Mouse (Mus musculus): ENCODE data around the gene Siah3.

Siah3 gene

DNA sequence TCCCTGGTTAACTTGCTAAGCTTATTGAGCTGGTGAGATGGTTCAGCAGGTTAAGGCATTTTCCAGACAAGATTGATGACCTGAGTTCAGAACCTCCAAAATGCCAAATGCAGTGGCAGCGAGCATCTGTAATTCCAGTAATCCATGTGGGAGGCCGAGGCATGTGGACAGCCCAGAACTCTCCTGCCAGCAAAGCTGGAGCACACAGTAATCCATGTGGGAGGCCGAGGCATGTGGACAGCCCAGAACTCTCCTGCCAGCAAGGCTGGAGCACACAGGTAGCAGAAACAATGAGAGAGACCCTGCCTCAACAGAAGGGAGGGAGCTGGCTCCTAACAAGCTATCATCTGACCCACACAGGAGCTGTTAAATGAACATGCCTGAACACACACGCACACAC, 13.2 kb downstream of the Siah3 start:
- no peak for DNase-seq

DNA sequence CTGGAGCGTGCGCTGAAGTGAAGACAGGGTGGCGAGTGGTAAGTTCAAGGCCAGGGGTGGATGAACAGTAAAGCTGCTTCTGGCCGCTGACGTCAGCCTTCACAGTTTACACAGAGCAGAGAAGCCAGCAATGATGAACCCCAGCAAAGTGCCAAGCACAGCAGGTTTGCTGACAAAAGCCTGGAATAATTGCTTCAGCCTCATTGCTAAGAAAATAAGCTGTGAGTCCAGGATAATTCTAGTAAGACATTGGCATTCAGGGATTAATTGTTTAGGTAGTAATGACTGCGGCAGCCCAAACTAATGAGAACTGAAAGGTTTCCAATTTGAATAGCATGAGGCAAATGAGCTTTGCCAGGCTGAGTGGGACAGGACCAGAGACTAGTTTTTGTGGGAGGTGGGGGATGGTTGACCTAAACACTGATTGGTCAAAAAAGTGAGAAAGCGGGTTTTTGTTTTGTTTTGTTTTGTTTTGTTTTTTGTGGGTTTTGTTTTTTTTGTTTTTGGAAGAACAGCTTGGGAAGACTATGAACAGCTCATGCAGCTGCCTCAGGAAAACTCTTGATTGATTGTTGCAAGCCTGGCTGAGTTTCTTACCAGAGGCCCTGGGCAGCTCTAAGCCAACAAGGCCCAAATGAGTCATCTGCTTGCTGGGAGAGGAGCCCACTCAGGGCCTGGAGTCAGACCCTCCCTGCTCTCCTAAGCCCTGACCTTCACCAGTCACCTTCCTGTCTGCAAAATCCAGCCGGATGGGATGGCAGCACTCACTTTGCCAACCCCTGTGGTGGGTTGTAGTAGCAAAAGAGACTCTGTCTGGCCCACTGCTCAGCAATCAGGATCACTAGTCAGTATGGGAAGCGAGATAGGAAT, 17.5 kb downstream of the Siah3 start:
- DNase-seq = no peak

DNA sequence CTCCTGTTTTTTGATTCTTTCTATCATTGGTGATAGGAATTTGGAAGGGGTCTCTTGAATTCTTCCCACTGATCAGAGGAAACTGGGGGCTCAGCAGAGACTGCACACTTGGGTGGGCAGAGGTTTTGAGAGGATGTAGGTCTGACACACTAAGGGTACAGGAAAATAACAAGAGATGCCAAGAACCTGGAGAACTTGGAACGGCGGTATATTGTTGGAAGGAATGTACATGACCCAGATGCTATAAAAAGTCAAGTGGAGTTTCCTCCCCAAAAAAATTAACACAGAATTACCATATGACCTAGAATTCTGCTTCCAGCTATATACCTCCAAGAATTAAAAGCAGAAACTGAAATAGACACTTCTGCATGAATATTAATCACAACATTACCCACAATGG, 20.1 kb downstream of the Siah3 start:
- DNase-seq = no peak

DNA sequence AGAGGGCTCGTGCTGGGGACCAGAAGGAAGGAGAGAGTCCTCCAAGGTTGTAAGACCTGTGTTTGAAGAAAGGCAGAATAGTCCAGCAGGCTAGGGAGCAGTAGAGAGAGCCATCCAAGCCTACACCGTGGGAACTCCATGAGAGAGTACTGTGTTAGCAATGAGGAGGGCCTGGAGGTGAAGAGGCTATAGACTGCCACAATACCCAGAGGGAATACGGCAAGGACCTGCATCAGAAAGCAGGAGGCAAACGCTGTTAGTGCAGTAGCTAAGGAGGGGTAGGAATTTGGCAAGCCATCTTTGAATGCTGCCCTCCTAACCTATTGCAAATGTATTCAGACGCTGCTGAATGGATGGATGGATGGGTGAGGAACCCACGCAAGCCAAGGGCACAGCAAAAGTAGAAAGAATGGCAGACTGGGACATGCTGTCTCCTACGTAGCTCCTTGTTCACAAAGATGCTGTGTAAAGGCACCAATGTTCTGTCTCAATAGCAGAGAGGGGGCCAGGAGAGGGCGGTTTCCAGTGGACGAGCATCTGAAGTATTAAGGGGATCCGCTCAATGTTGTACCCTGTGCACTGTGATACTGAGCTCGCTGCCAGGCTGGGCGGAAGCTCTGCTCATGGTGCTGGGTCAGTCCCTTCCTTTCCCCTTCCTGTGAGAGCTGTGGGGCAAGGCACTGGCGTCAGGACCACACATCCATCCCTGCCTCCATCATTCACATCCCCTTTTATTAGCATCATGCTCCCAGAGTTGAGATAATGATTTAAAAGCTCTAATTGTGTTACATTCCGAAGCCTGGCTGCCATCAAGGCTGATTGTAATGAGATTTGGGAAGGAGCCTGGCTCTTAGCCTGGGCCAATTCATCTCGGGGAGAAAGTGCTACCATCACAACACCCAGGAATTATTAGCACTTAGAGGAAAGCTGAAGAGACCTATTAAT, 26.7 kb downstream of the Siah3 start:
- DNase-seq = no peak

DNA sequence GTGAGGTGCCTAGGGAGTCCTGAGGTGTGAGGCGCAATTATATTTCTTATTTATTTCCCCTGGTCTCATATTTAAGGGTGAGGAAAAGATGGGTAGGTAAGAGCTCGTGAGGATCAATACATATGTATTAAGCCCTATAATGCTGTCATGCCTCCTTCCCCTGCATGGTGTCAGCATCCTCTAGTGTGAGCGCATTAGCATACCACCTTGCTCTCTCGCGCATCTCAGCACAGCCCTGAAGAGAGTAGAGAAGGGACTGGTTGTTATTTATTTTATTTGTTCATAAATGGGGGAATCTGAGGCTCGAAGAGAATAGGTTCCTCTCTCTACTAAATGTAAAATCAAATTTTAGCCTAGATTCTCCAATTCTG, 27.4 kb downstream of the Siah3 start:
- no peak for DNase-seq

DNA sequence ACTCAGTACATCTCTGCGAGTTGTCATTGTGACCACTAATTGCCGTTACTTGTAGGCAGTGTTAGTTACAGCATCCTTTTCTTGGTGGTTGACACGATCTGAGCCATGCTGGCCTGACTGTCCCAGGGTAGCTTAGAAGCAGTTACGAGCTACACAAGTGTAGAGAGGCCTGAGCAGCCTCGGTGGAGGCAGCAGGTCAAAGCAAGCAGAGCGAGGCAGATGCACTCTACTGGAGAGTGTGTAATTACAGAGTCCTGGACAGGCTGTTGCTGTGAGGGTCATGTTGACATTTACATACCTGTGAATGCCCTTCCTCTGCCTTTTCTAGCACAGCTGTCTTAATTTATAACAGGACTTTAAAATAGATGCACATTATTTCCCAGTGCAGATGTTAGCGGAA, 32.1 kb downstream of the Siah3 start:
- DNase-seq = no peak

DNA sequence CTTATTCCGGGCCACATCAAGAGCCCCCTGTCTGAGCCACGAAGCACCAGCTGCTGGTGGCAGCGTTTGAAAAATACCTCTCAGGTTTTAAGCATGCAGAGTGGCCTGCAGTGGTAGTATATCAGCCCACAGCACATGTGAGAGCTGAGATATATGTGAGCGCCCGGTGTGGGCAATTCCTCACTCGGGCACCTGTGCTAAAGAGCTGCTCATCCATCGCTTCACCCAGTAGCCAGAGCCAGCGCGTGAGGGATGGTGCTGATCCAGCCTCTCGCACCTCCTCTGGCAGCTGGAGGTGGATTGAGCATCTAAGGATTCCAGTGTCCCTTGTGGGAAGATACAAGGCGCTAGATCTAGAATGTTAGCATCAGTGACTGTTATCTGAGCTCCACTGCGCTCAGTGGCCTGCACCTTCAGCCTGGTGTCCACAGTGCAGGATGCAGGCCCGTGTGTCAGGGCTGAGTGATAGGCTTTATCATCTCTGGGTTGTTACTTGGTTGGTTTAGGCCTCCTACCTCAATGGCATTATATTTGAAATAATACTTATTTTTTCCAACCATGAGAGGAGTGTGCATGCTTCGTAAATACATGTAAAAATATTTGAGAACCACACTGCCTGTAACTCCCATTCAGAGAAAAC, 37.9 kb downstream of the Siah3 start:
- no peak for DNase-seq

DNA sequence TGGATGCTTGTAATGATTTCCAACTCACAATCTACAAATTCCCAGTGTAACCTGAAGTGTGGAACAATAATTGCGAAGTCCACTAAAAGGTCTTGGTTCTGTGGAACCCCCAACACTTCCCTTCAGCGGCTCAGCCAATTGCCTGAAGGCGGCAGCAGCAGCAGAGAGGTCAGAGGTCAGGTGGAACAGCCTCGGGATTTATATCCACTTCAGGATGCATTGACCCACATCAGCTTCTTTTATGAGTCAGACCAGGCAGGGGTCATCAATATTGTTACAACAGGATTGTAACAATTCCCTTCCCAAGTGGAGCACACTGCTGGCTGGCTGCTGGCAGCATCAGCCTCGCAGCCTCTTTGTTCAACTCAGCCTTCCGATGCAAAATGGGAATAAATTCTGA, 39.1 kb downstream of the Siah3 start:
- DNase-seq = no peak

DNA sequence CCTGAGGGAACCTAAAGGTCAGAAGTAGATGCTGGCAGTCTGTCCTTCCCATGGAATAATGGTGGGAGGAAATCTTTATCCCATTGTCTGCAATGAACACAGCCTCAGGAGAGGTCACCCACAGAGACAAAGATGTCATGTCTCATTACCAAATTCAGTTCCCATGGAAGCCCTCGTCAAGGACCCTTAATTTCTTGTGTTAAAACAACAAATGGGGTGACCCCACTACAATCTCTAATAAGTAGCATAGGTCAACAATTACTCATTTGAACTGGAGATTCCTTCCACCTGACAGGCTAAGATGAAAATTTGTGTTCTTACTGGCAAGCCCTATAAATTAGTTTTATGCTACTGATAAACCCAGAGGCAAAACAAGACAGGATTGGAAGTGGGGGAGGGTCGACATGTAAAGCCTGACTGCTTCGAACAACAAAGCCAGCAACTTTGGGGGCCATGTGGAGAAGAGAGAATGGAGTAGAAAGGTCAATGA, 45.8 kb downstream of the Siah3 start:
- no peak for DNase-seq

DNA sequence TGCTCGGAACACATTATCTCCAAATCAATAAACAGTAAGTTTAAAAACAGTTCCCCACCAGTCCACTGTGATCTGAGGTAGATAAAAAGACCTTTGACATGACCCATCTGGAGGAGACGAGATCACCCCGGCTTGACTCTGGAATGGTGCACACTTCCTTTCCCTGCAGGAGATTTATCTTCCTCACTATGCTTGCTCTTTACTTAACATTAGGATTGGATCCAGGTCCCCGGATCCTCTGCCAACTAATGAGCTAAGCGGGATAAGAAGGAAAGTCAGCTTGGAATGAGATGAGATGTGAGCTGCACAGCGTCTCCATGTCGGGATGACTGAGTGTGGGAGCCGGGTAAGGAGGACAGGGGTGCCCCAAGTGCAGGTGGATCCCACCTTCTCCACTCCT, 46.7 kb downstream of the Siah3 start:
- DNase-seq = peak; percentile 18 to 38

DNA sequence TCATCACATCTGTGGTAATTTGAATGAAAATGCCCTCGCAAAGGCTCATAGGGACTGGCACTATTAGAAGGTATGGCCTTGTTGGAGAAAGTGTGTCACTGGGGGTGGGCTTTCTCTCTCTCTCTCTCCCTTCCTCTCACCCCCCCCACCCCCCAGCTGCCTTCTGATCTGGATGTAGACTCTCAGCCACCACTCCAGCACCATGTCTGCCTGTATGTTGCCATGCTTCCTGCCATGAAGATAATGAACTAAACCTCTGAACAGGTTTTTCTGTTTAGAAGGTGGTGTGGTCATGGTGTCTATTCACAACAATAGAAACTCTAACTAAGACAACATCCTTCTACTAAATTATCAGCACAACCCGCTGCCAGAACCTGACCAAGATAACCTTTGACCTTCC, 48.5 kb downstream of the Siah3 start:
- no peak for DNase-seq

DNA sequence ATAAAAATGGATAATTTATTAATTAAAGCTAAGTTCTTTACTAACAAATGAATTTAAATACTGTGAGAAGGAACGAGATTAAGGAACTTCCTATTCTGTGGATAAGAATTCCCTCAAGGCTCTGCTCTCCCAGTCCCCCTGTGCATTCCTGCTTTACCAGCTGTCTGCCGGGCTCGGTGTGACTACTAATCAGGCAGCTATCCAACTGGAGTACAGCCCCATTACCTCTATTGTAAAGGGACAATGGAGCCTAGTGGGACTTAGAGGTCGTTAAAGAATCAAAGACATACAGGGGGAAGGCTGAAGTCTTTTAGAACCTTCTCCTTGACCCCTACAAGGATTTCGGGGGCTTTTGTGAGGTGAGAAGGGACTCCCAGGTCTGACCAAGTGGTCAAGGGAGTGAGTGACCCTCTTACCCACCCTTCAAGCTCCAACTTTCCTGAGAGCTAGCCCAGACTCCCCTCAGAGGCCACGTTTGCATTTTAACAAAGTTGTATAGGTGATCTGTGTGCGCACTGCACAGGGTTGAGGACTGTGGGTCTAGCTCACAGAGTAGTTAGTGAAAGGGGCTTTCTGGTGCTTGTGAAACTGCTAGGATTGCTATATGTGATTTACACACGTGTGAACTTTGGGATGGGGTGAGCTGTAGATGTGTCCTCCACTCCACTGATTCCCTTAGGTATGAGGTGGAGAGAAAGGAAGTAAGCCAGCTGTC, 49.5 kb downstream of the Siah3 start:
- DNase-seq = no peak

DNA sequence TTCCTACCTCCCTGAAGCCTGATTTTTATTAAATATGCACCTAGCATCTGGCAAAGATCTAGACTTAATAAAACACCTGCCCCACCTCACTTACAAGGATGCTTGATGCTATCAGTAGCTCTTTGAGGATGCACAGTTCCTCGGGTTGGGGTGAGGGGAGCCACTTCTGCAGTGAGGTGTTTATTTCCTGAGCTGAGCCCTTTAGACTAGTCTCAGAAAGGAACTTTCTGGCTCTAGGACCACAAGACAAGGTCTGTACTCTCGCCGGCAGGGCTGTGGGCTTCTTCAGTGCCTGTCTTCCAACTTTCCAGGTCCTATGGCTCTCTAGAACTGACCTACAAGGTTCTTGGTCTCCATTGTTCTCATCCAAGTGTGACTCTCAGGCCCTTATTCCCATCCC, 50.5 kb downstream of the Siah3 start:
- no peak for DNase-seq

DNA sequence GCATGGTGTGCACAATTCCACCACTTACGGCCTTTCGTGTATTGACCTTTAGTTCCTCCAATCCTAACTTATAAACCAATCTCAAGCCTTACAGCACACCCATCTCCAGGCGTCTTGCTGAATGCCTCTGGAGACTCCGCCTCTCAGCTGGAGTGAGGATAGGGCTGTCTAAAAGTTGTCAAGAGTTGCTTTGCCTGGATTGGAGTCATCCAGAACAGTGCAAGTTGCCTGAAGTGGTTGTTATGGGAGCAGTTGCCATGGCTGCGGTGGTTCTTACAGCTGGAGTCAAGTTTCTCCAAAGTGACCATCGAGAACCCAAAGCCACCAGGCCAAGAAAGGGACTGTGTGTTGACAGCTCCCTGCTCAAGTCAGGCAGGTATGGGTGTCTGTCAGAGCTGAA, 54.3 kb downstream of the Siah3 start:
- DNase-seq = no peak

DNA sequence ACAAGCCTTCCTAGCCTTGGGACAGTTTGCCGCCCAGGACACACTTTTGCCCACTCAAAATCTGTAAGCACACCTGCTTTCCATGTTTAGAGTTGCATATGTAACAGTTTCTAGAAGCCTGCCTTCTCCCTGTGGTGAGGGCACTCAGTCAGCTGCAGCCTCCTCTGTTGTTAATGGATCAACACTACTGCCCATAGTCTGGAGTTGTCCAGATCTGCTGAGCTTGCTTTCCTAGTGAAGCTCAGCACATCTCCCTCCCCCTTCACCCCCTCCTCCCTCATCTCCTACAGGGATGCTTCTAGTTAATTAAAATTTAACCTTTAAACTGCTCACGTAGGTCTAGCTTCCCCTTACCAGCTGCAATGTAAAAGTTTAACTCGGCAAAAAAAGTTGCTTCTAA, 57.2 kb downstream of the Siah3 start:
- no peak for DNase-seq

DNA sequence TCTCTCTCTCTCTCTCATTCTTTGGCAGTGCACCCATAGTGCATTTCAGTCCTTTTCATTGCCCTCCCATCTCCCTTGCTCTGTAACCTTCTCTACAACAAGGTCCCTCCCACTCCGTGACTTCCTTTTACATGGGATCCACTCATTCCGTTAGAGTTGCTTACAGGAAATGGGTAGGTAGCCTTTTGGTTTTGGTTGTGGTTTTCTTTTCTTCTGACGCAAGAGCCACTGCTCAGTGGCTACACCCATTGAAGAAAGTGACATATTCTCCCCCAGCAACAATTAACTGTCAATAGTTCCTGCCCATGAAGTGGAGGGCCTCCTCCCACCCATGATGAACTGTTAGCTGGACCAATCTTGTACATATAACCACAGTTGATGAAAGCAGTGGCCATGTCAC, 60.4 kb downstream of the Siah3 start:
- DNase-seq = no peak

DNA sequence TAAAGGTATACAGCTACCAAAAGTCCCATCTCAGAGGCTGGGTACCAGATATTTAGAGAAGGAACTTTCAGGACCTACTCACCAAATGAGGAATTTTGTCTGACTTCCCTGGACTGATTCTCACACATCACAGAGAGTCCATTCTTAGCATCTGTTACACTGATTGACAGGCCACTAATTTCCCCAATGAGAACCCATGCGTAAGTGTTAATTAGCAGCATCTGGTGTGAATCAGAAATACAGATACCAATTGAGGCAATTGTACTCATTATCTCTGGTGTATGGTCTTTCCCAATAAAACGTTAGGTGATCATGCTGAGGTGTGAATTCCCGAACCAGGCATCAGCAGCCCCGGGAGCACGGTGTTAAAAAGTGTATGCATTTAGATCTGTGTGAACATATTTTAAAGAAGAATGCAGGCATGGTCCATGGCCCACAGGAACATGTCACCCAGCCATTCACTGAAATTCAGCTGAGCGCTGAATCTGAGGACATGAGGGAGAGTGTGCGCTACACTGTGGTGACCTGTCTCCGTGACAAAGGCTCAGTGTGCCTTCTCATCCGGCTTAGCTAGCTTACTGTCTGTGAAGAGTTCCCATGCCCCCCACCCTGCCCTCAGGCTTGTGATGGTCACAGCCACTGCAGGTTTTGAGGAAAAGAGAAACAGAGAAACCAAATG, 61.3 kb downstream of the Siah3 start:
- DNase-seq = no peak

DNA sequence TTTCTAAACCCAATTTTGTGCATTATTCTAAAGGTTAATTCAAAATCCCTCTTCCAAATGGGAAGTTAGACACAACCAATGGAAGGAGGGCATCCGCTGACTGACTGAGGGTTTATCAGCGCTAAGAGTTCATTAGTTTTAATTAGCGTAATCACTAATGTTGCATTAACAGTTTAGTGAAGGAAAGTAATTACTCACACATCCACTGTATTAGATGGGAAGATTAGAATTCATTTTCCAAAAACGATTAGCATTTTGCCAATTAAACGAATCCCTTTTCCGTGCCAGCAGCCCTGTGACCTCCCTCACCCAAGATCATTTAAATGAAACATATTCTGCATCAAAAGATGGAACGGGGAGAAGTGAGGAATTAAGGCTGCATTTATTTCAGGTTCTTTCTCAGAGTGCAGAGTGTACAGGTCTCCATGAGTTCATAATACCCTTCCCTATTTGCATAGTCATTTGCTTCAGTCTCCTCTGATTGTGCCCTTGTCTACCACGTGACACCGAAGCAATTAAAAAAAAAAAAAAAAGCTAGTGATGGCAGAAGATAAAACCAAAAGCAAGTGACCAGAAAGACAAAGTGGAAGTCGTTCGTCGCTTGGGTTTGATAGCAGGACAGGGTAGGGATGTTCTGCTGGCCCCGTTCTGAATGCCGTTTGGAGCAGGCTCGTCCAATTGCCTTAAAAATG, 62.6 kb downstream of the Siah3 start:
- no peak for DNase-seq

DNA sequence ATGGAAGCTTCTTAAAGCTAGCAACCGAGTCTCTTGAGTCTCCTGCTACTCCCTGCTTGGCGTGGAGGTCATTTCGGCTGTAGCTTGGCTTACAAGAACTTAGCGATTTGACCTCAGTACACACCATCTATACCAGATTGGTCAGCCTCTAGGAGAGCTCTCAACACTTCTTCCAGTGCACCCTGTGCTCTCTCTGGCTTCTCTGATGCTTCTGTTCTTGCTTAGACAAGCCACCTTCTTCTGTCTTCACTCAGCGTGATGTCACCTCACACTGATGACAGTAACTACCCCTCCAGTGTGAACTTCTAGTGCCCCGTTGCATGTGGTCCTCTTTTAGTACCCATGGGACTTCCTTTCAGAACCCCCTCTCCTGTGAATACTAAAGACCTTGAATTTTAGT, 63.1 kb downstream of the Siah3 start:
- no peak for DNase-seq

DNA sequence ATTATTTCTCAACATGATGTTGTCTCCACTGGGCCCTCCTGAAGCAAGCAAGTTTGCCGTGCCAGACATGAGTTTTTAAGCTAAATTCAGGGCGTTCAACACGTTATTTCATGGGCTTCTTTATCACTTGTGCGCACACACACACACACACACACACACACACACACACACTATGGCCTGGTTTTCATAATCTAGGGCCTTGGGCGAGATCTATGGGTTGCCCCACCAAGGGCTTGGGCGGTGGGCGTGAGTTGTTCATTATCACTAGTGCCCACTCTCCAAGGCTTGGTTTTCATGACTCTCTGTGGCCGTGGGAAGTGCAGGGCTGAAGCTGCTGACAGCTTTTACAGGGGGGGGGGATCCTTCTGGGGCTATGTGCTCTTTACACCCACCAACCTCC, 63.9 kb downstream of the Siah3 start:
- no peak for DNase-seq

DNA sequence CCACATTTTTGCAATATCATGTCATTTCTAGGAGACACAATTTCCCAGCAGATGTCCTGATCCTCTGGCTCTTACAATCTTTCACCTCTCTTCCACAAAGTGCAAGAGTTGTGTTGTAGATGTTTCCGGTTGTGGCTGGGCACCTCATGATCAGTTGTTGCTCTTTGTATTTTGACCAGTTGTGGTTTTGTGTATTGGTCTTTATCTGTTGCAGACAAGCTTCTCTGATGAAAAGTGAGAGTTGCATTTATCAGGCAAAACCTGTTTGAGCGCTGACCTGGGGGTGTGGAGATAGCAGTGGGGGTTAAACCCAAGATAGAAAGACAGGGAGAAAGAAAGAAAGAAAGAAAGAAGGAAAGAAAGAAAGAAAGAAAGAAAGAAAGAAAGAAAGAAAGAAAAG, 68.9 kb downstream of the Siah3 start:
- no peak for DNase-seq

Data from cerebellum, postnatal 25 days (tissue).